Mouse (Mus musculus): ENCODE data around the gene Rpgrip1. TPM values are rescaled to one million over a fixed set of nuclear protein-coding genes. Genes with fewer than 3 reads are reported as not detected.

Rpgrip1 gene
- polyA plus RNA-seq, 1 experiment from 2014 or later = 68.4 TPM

GRCm38 (mm10) chr14:52199412-52199811 is 88.9 kb downstream of the Rpgrip1 start:
- no peak overlapping the region for H3K4me2 ChIP-seq (replicated peaks; ENCODE audit: low read depth, low read length)
- H3K4me1 ChIP-seq (replicated peaks; ENCODE audit: control insufficient read depth, insufficient read depth, low read length) = no peaks in the 10 kb centered on the region
- ATAC-seq (ENCODE audit: low FRiP score) (no peak), DNase-seq (ENCODE audit: low spot score) (no peak)
- H3K27me3 ChIP-seq (ENCODE audit: control insufficient read depth, insufficient read depth, low read length) = no peaks in the 10 kb centered on the region
- WGBS = 96% methylated on average over 4 of the region's 4 CpGs
- H3K9me3 ChIP-seq (ENCODE audit: control insufficient read depth, low read length) = no peaks in the 10 kb centered on the region
- no peak overlapping the region for H3K27ac ChIP-seq (ENCODE audit: low read depth, low read length)
- H3K36me3 ChIP-seq (ENCODE audit: control insufficient read depth, insufficient read depth, low read length) = peaks cover 16% of the 10 kb centered on the region
- H3K4me3 ChIP-seq (ENCODE audit: low read depth, low read length) = no peak overlapping the region
- no peak overlapping the region for H3K9ac ChIP-seq (ENCODE audit: low read depth, low read length)

Other genes starting within 250 kb of the Rpgrip1 start
- gene Mettl17, start 225.9 kb upstream of the Rpgrip1 start, polyA plus RNA-seq (2014; fragmentation: Nextera tagmentation; extraction: Ambion mirVana) = 49.0 and 52.8 TPM in 2 replicates
- gene Slc39a2, start 217.8 kb upstream of the Rpgrip1 start, polyA plus RNA-seq (2014; fragmentation: Nextera tagmentation; extraction: Ambion mirVana) = 0.45 and 0.59 TPM in 2 replicates
- 11.8 and 12.3 TPM in 2 replicates for gene Ndrg2, start 196.5 kb upstream of the Rpgrip1 start, polyA plus RNA-seq (2014; fragmentation: Nextera tagmentation; extraction: Ambion mirVana)
- not detected in 2 replicates for gene Tppp2, start 192.3 kb upstream of the Rpgrip1 start, polyA plus RNA-seq (2014; fragmentation: Nextera tagmentation; extraction: Ambion mirVana)
- gene Rnase13, start 187.9 kb upstream of the Rpgrip1 start, polyA plus RNA-seq (2014; fragmentation: Nextera tagmentation; extraction: Ambion mirVana) = not detected in 2 replicates
- gene Arhgef40, start 126.0 kb upstream of the Rpgrip1 start, polyA plus RNA-seq (2014; fragmentation: Nextera tagmentation; extraction: Ambion mirVana) = 58.5 and 58.8 TPM in 2 replicates
- gene Tmem253, start 95.0 kb upstream of the Rpgrip1 start, polyA plus RNA-seq (2014; fragmentation: Nextera tagmentation; extraction: Ambion mirVana) = 0.50 and 1.6 TPM in 2 replicates
- gene Zfp219, start 90.0 kb upstream of the Rpgrip1 start, polyA plus RNA-seq (2014; fragmentation: Nextera tagmentation; extraction: Ambion mirVana) = 55.3 and 67.1 TPM in 2 replicates
- not detected in 2 replicates for gene Olfr221, start 68.2 kb upstream of the Rpgrip1 start, polyA plus RNA-seq (2014; fragmentation: Nextera tagmentation; extraction: Ambion mirVana)
- 962 and 981 TPM in 2 replicates for gene Hnrnpc, start 6.7 kb upstream of the Rpgrip1 start, polyA plus RNA-seq (2014; fragmentation: Nextera tagmentation; extraction: Ambion mirVana)
- gene Supt16, start 86.7 kb downstream of the Rpgrip1 start, polyA plus RNA-seq (2014; fragmentation: Nextera tagmentation; extraction: Ambion mirVana) = 84.2 and 128 TPM in 2 replicates
- 54.9 and 62.3 TPM in 2 replicates for gene Chd8, start 147.1 kb downstream of the Rpgrip1 start, polyA plus RNA-seq (2014; fragmentation: Nextera tagmentation; extraction: Ambion mirVana)
- 55.3 and 60.1 TPM in 2 replicates for gene Tox4, start 168.4 kb downstream of the Rpgrip1 start, polyA plus RNA-seq (2014; fragmentation: Nextera tagmentation; extraction: Ambion mirVana)
- 44.1 and 45.2 TPM in 2 replicates for gene Rab2b, start 168.8 kb downstream of the Rpgrip1 start, polyA plus RNA-seq (2014; fragmentation: Nextera tagmentation; extraction: Ambion mirVana)
- 46.0 and 48.7 TPM in 2 replicates for gene Mettl3, start 194.4 kb downstream of the Rpgrip1 start, polyA plus RNA-seq (2014; fragmentation: Nextera tagmentation; extraction: Ambion mirVana)
- 37.7 and 45.0 TPM in 2 replicates for gene Sall2, start 218.1 kb downstream of the Rpgrip1 start, polyA plus RNA-seq (2014; fragmentation: Nextera tagmentation; extraction: Ambion mirVana)
- not detected in 2 replicates for gene Olfr1513, start 245.7 kb downstream of the Rpgrip1 start, polyA plus RNA-seq (2014; fragmentation: Nextera tagmentation; extraction: Ambion mirVana)